Mouse (Mus musculus) embryonic fibroblast, embryonic 13.5 days (primary cell): ENCODE results near the gene Rad51. TPM values are rescaled to one million over a fixed set of nuclear protein-coding genes. Genes with fewer than 3 reads are reported as not detected.
A peak's percentile ranks its signal among the peaks of the same experiment; 100 is the strongest.

Source experiments
- H3K27ac ChIP-seq: 2 replicates; pipeline ENCODE4 v1.5.1; 2012; ENCODE audit warnings: low read length, control low read depth, inconsistent platforms; ENCODE audit not compliant: insufficient read depth
- H3K4me1 ChIP-seq: 2 replicates; pipeline ENCODE4 v1.6.1; 2011; ENCODE audit warnings: low read length; ENCODE audit not compliant: control insufficient read depth, insufficient read depth
- H3K4me3 ChIP-seq: 2 replicates; pipeline ENCODE4 v1.5.1; 2011; ENCODE audit warnings: mild to moderate bottlenecking, control low read depth, low read length; ENCODE audit not compliant: insufficient read depth
- CTCF ChIP-seq: IDR thresholded peaks from 2 replicates; pipeline ENCODE4 v1.5.1; 2011; ENCODE audit warnings: mild to moderate bottlenecking, control low read depth, low read length, moderate library complexity, borderline replicate concordance; ENCODE audit not compliant: insufficient read depth
- POLR2A ChIP-seq: IDR thresholded peaks from 2 replicates; pipeline ENCODE4 v1.6.1; 2011; ENCODE audit warnings: low read depth, mild to moderate bottlenecking, control low read depth, low read length, moderate library complexity
- polyA plus RNA-seq: library from polyadenylated mRNA; stranded (reverse); fragments of >200 nt; gene quantifications from 2 replicates; pipeline ENCODE4 v1.2.4, GENCODE M21; 2011; ENCODE audit warnings: low read depth; ENCODE audit not compliant: missing spikeins, insufficient read length

Gene Rad51
- polyA plus RNA-seq, 1 experiment, result 31.6 TPM

DNA sequence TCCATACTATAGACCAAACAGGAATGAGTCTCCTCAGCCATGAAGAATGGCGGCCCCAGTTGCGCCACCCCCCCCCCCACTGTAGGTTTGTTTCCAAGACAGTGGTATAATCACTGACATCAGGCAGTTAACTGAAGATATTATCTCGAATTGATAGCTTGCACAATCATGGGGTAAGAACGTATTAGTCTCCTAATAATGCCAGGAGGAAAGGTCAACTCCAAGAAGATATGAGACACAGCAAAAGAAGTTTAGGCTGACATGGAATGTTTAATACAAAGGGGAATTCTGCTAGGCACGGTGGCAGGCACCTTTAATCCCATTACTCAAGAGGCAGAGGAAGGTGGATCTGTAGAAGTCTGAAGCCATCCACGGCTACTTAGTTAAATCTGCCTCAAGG, 33.8 kb downstream of the Rad51 start:
- TF ChIP-seq POLR2A (no peak), CTCF (no peak)
- H3K4me3 ChIP-seq, result no peak overlapping the region
- no peak overlapping the region for H3K27ac ChIP-seq
- no peaks in the 10 kb centered on the region for H3K4me1 ChIP-seq

DNA sequence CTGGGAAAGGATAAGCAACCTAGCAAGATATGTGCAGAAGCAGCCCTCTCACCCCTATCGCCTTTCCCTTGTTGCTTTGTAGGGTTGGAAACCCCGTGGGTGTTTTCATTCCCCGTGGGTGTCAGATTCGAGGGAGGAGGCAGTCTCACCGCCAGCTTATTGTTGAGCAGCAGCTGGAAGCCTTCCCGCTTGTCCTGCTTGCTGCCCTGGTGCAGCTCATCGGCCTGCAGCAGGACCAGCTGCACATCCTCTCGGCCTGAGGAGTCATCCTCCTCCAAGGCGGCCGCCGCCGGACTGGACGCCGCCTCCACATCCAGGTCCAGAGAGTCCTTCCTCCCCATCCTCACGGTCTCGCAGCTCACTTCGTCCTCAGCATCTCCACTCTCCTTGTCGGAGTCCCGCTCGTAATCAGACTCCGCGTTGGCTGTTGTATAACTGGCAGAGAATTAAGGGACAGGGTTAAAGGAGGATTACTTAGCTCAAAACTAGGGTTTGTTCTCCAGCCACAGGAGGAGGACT, 34.6 kb downstream of the Rad51 start:
- Histone ChIP-seq H3K4me3 (no peak overlapping the region), H3K27ac (no peak overlapping the region), H3K4me1 (no peaks in the 10 kb centered on the region)
- TF ChIP-seq POLR2A (no peak), CTCF (no peak)

DNA sequence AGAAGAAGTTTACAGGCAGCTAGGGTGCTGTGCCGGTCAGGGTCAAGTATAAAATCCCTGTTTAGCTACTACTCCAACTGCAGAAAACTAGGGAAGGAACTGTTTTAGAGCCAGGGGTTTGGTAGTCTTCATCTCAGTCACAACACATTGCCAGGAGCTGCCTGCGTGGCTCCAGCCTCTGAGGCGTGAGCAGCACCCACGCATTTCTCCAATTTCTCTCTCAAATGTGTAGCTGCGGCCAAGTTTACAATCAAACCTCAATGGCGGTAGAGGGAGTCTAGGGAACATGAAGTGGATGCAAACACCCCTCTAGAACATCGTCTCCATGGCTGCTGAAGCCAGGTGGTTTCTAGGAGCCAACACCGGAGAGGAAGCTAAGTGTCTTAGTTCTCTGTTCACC, 35.2 kb downstream of the Rad51 start:
- Histone ChIP-seq H3K4me1 (no peaks in the 10 kb centered on the region), H3K27ac (no peak overlapping the region), H3K4me3 (no peak overlapping the region)
- no peak for TF ChIP-seq CTCF
- TF ChIP-seq POLR2A, result no peak

GRCm38 (mm10) chr2:119152255-119152654, 39.7 kb downstream of the Rad51 start:
- H3K4me3 ChIP-seq, result no peak overlapping the region

GRCm38 (mm10) chr2:119154683-119155082, 42.1 kb downstream of the Rad51 start:
- H3K4me1 ChIP-seq, result peaks cover 4% of the 10 kb centered on the region; the same call in 1 of the 2 replicates
- H3K4me3 ChIP-seq, result no peak overlapping the region
- no peak for TF ChIP-seq CTCF
- TF ChIP-seq POLR2A, result no peak
- no peak overlapping the region for H3K27ac ChIP-seq

More at GRCm38 (mm10) chr2:119152255-119152654, 39.7 kb downstream of the Rad51 start:
- TF ChIP-seq CTCF (no peak), POLR2A (no peak)
- H3K4me1 ChIP-seq, result peaks cover 4% of the 10 kb centered on the region; the same call in 1 of the 2 replicates
- H3K27ac ChIP-seq, result no peak overlapping the region

GRCm38 (mm10) chr2:119155388-119155787, 42.8 kb downstream of the Rad51 start:
- TF ChIP-seq POLR2A (no peak), CTCF (no peak)
- Histone ChIP-seq H3K27ac (no peak overlapping the region), H3K4me3 (peak overlapping the region; percentile 91; the same call in 1 of the 2 replicates), H3K4me1 (peaks cover 4% of the 10 kb centered on the region; the same call in 1 of the 2 replicates)

GRCm38 (mm10) chr2:119156081-119156680, 43.6 kb downstream of the Rad51 start:
- Histone ChIP-seq H3K4me1 (peaks cover 4% of the 10 kb centered on the region; the same call in 1 of the 2 replicates), H3K27ac (no peak overlapping the region), H3K4me3 (peak overlapping the region; percentile 91)
- TF ChIP-seq POLR2A (no peak), CTCF (no peak)

- peak within 1 kb of the TSS; percentile 91 for H3K4me3 ChIP-seq
- TF ChIP-seq POLR2A, result peak; percentile 82
- no peak for TF ChIP-seq CTCF
- peaks cover 4% of the 10 kb centered on the region; the same call in 1 of the 2 replicates for H3K4me1 ChIP-seq
- H3K27ac ChIP-seq, result no peak within 1 kb of the TSS
Measured at GRCm38 (mm10) chr2:119156681-119157572, 44.3 kb downstream of the Rad51 start, which contains the start of gene Rmdn3. Rmdn3 (minus strand) TSS chr2:119157034.

DNA sequence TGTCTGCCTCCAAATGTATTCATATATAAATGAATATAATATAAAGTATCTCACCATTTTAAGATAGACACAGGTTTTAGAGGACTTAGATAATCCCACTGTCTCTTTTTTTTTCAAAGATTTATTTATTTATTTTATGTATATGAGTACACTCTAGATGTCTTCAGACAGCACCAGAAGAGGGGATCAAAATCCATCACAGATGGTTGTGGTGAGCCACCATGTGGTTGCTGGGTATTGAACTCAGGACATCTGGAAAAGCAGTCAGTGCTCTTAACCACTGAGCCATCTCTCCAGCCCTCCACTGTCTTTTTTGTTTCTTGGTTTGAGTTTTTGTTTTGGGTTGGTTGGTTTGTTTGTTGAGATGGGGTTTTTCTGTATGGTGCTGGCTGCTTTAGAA, 45.2 kb downstream of the Rad51 start:
- Histone ChIP-seq H3K4me3 (no peak overlapping the region), H3K27ac (no peak overlapping the region), H3K4me1 (peaks cover 4% of the 10 kb centered on the region; the same call in 1 of the 2 replicates)
- TF ChIP-seq CTCF, result no peak
- no peak for TF ChIP-seq POLR2A
